Mouse (Mus musculus) lung, embryonic 16.5 days (tissue): ENCODE results near the gene Nsg2. TPM values are rescaled to one million over a fixed set of nuclear protein-coding genes. Genes with fewer than 3 reads are reported as not detected.

ENCODE experiments used
- polyA plus RNA-seq: library from polyadenylated mRNA; unstranded; fragments of >200 nt; fragmentation: Nextera tagmentation; extraction: Ambion mirVana; gene quantifications from 2 replicates; pipeline ENCODE4 v1.2.1, GENCODE M21; 2015

The Nsg2 gene
- polyA plus RNA-seq, 1 experiment from 2014 or later: 1.6 TPM

Other genes with a start within 250 kb of the Nsg2 start
- gene Cpeb4, start 128.3 kb upstream of the Nsg2 start, polyA plus RNA-seq: 3.5 and 4.4 TPM in 2 replicates
- gene 4930524B15Rik, start 34.9 kb upstream of the Nsg2 start, polyA plus RNA-seq: not detected in 2 replicates
- gene Il9r, start 199.8 kb downstream of the Nsg2 start, polyA plus RNA-seq: 0.06 and 0.23 TPM in 2 replicates
- 49.2 and 52.1 TPM in 2 replicates for gene Snrnp25, start 205.0 kb downstream of the Nsg2 start, polyA plus RNA-seq
- 70.9 and 71.2 TPM in 2 replicates for gene Rhbdf1, start 221.8 kb downstream of the Nsg2 start, polyA plus RNA-seq
- 35.9 and 37.9 TPM in 2 replicates for gene Mpg, start 226.0 kb downstream of the Nsg2 start, polyA plus RNA-seq